Mouse (Mus musculus) CH12.LX (cell line): ENCODE results near the gene Uap1l1. TPM values are rescaled to one million over a fixed set of nuclear protein-coding genes. Genes with fewer than 3 reads are reported as not detected.

Source experiments
- DNase-seq: peaks from one replicate; pipeline ENCODE4 v3.0.0-alpha.2; 2013; ENCODE audit errors: extremely low read depth
- H3K27ac ChIP-seq: 2 replicates; pipeline ENCODE4 v1.5.1; 2012; ENCODE audit warnings: low read depth, mild to moderate bottlenecking, control low read depth, moderate library complexity; ENCODE audit not compliant: insufficient read depth
- H3K27me3 ChIP-seq: replicated peaks from 2 replicates; pipeline ENCODE3; 2012; ENCODE audit warnings: inconsistent platforms
- H3K36me3 ChIP-seq, 2 experiments: replicated peaks in 1 of 2; 2 replicates each; pipeline versions ENCODE3 to v1.6.1; 2012; ENCODE audit warnings: inconsistent platforms in 1 of 2, low read length in 1 of 2, mild to moderate bottlenecking in 1 of 2, mixed read lengths in 1 of 2, moderate library complexity in 1 of 2; ENCODE audit not compliant: control insufficient read depth in 1 of 2, insufficient read depth in 1 of 2
- H3K4me1 ChIP-seq, 2 experiments: 2 replicates each; pipeline ENCODE4 v1.6.1; 2012; ENCODE audit warnings: inconsistent platforms in 1 of 2, moderate library complexity in 1 of 2; ENCODE audit not compliant: insufficient read depth in 2 of 2, control insufficient read depth in 1 of 2
- H3K4me2 ChIP-seq: 2 replicates; pipeline ENCODE4 v1.6.1; 2012; ENCODE audit warnings: low read depth, mild to moderate bottlenecking, control low read depth; ENCODE audit not compliant: poor library complexity, insufficient read depth, severe bottlenecking
- H3K4me3 ChIP-seq, 3 experiments: fragments of 150-350 bp in 1 of 3; sonication (generic) in 1 of 3; replicated peaks in 1 of 3; 2 replicates each; pipeline versions ENCODE3 to v1.5.1; 2011 to 2012; ENCODE audit warnings: low read depth in 2 of 3, low read length in 2 of 3, mild to moderate bottlenecking in 2 of 3, moderate library complexity in 2 of 3, control low read depth in 1 of 3, improper control_type of control experiment in 1 of 3, inconsistent platforms in 1 of 3, mixed read lengths in 1 of 3; ENCODE audit not compliant: poor library complexity in 1 of 3
- H3K79me2 ChIP-seq: replicated peaks from 2 replicates; pipeline ENCODE4 v1.6.1; 2012; ENCODE audit warnings: mild to moderate bottlenecking, moderate library complexity; ENCODE audit not compliant: control insufficient read depth, poor library complexity, insufficient read depth, severe bottlenecking; ENCODE audit errors: extremely low read depth
- H3K9ac ChIP-seq: 2 replicates; pipeline ENCODE4 v1.6.1; 2012; ENCODE audit warnings: low read depth, mild to moderate bottlenecking, control low read depth, moderate library complexity; ENCODE audit not compliant: insufficient read depth
- H3K9me3 ChIP-seq: replicated peaks from 2 replicates; pipeline ENCODE3; 2012; ENCODE audit warnings: low read length, inconsistent platforms, mixed read lengths
- CHD2 ChIP-seq: IDR thresholded peaks from 2 replicates; pipeline ENCODE4 v1.6.1; 2011; ENCODE audit warnings: low read length, improper control_type of control experiment
- CTCF ChIP-seq, 2 experiments: IDR thresholded peaks in 1 of 2; conservative IDR thresholded peaks in 1 of 2; 2 replicates each; pipeline ENCODE4 v1.5.1; 2011 to 2012; ENCODE audit warnings: low read depth in 2 of 2, low read length in 2 of 2, improper control_type of control experiment in 1 of 2, inconsistent platforms in 1 of 2, mild to moderate bottlenecking in 1 of 2, moderate library complexity in 1 of 2
- E2F4 ChIP-seq: IDR thresholded peaks from 2 replicates; pipeline ENCODE4 v1.6.1; 2011; ENCODE audit warnings: low read depth, low read length, improper control_type of control experiment; ENCODE audit not compliant: insufficient replicate concordance
- ELF1 ChIP-seq: IDR thresholded peaks from 2 replicates; pipeline ENCODE4 v1.6.1; 2014; ENCODE audit warnings: low read depth, mild to moderate bottlenecking, inconsistent platforms, low read length, improper control_type of control experiment
- EP300 ChIP-seq: IDR thresholded peaks from 2 replicates; pipeline ENCODE4 v1.6.1; 2011; ENCODE audit warnings: low read length, improper control_type of control experiment
- GABPA ChIP-seq: IDR thresholded peaks from 2 replicates; pipeline ENCODE4 v1.6.1; 2012; ENCODE audit warnings: low read depth, low read length, improper control_type of control experiment, inconsistent platforms; ENCODE audit not compliant: insufficient replicate concordance
- IRF4 ChIP-seq: IDR thresholded peaks from 2 replicates; pipeline ENCODE4 v1.6.1; 2014; ENCODE audit warnings: low read depth, mild to moderate bottlenecking, inconsistent platforms, low read length, improper control_type of control experiment
- JUN ChIP-seq: IDR thresholded peaks from 2 replicates; pipeline ENCODE4 v1.6.1; 2011; ENCODE audit warnings: low read depth, mild to moderate bottlenecking, low read length, improper control_type of control experiment, moderate library complexity; ENCODE audit not compliant: insufficient read depth
- KAT2A ChIP-seq: IDR thresholded peaks from 2 replicates; pipeline ENCODE4 v1.6.1; 2012; ENCODE audit warnings: low read length, improper control_type of control experiment, inconsistent platforms; ENCODE audit not compliant: insufficient replicate concordance
- MXI1 ChIP-seq: IDR thresholded peaks from 2 replicates; pipeline ENCODE4 v1.6.1; 2011; ENCODE audit warnings: mild to moderate bottlenecking, low read depth, low read length, improper control_type of control experiment
- MYC ChIP-seq: IDR thresholded peaks from 2 replicates; pipeline ENCODE4 v1.6.1; 2011; ENCODE audit warnings: low read depth, mild to moderate bottlenecking, improper control_type of control experiment, low read length
- NRF1 ChIP-seq: IDR thresholded peaks from 2 replicates; pipeline ENCODE4 v1.6.1; 2014; ENCODE audit warnings: low read depth, mild to moderate bottlenecking, inconsistent platforms, low read length, improper control_type of control experiment, moderate library complexity
- POLR2AphosphoS2 ChIP-seq: IDR thresholded peaks from 2 replicates; pipeline ENCODE4 v1.6.1; 2011; ENCODE audit warnings: low read depth, low read length, improper control_type of control experiment
- RAD21 ChIP-seq: IDR thresholded peaks from 2 replicates; pipeline ENCODE4 v1.6.1; 2011; ENCODE audit warnings: low read depth, mild to moderate bottlenecking, low read length, improper control_type of control experiment, moderate library complexity
- RCOR1 ChIP-seq: conservative IDR thresholded peaks from 2 replicates; pipeline ENCODE4 v1.6.1; 2012; ENCODE audit warnings: low read depth, mild to moderate bottlenecking, inconsistent platforms, low read length, improper control_type of control experiment
- TBP ChIP-seq: conservative IDR thresholded peaks from 2 replicates; pipeline ENCODE4 v1.6.1; 2011; ENCODE audit warnings: low read depth, low read length, improper control_type of control experiment
- ZKSCAN1 ChIP-seq: IDR thresholded peaks from 2 replicates; pipeline ENCODE4 v1.6.1; 2012; ENCODE audit warnings: low read depth, inconsistent platforms, low read length, improper control_type of control experiment, borderline replicate concordance
- ZNF384 ChIP-seq: IDR thresholded peaks from 2 replicates; pipeline ENCODE4 v1.6.1; 2012; ENCODE audit warnings: low read depth, low read length, improper control_type of control experiment, inconsistent platforms
- dilution Hi-C: fragments of 300-500 bp; cut with MboI; formaldehyde crosslinking; loops from 2 replicates; pipeline ENCODE4 v1.14.3; 2020; ENCODE audit warnings: low sequenced_read_pairs; ENCODE audit not compliant: extremely low pct_unique_long_range_greater_than_20kb, extremely low pct_ligation_motif_present
- in situ Hi-C: fragments of 300-500 bp; cut with MboI; formaldehyde crosslinking; loops from 3 replicates; pipeline ENCODE4 v1.14.3; 2019; ENCODE audit warnings: low sequenced_read_pairs, low pct_ligation_motif_present, low pct_unique_long_range_greater_than_20kb, mixed read lengths
- polyA plus RNA-seq: library from polyadenylated mRNA; unstranded; fragments of >175 nt; gene quantifications from 2 replicates; pipeline ENCODE4 v1.2.1, GENCODE M21; 2012; ENCODE audit warnings: low read depth; ENCODE audit not compliant: insufficient read length
- total RNA-seq, 2 experiments: library from RNA; depleted of rRNA; stranded (reverse); fragments of 300-350 nt in 1 of 2; fragments of >200 nt in 1 of 2; gene quantifications; 2 replicates each; pipeline ENCODE4 v1.2.3; 2012 to 2014

Uap1l1 gene
- total and polyA plus RNA-seq, 3 experiments, result 4.3 to 30.8 (median 14.5) TPM

GRCm38 (mm10) chr2:25399051-25399450 lies 33.6 kb upstream of the Uap1l1 start, which contains the start of gene Npdc1:
Gene Npdc1, plus strand, starts transcription at chr2:25399351.
- Histone ChIP-seq H3K79me2 (no peaks in the 10 kb centered on the region), H3K9ac (no peak within 1 kb of the TSS), H3K4me2 (no peak within 1 kb of the TSS), H3K4me1 (no peaks in the 10 kb centered on the region), H3K27ac (no peak within 1 kb of the TSS), H3K36me3 (no peaks in the 10 kb centered on the region), H3K27me3 (peaks cover 95% of the 10 kb centered on the region), H3K9me3 (no peaks in the 10 kb centered on the region), H3K4me3 (no peak within 1 kb of the TSS)
- DNase-seq, result no peak
- dilution Hi-C loops, result no loop called here
- TF ChIP-seq MXI1 (no peak), NRF1 (no peak), E2F4 (no peak), ZKSCAN1 (no peak), ELF1 (no peak), EP300 (no peak), ZNF384 (no peak), MYC (no peak), KAT2A (no peak)
- in situ Hi-C loops, result no loop called here

GRCm38 (mm10) chr2:25398065-25398464 lies 32.6 kb upstream of the Uap1l1 start:
- H3K4me1 ChIP-seq, result no peaks in the 10 kb centered on the region
- no peaks in the 10 kb centered on the region for H3K79me2 ChIP-seq
- no peak overlapping the region for H3K9ac ChIP-seq
- H3K9me3 ChIP-seq, result no peaks in the 10 kb centered on the region
- TF ChIP-seq JUN, result no peak
- no peak for TF ChIP-seq CHD2
- TF ChIP-seq GABPA, result no peak
- TF ChIP-seq ZNF384, result no peak
- TF ChIP-seq RAD21, result no peak
- no peak for TF ChIP-seq RCOR1
- no peak for TF ChIP-seq TBP
- no peak for TF ChIP-seq EP300
- no peak for TF ChIP-seq CTCF (conservative IDR thresholded peaks at IDR 0.05 in 1 of 2, IDR thresholded peaks at IDR 0.05 in 1 of 2; ENCODE audit: low read depth in 2 of 2, low read length in 2 of 2)
- no peak for TF ChIP-seq KAT2A
- no peak for TF ChIP-seq IRF4
- TF ChIP-seq POLR2AphosphoS2, result no peak
- no peak for DNase-seq
- no peak overlapping the region for H3K4me2 ChIP-seq
- no peak overlapping the region for H3K27ac ChIP-seq
- peaks cover 93% of the 10 kb centered on the region for H3K27me3 ChIP-seq
- no peak overlapping the region for H3K4me3 ChIP-seq
- in situ Hi-C loops, result no loop called here
- dilution Hi-C loops, result no loop called here
- H3K36me3 ChIP-seq, result no peaks in the 10 kb centered on the region
